Mouse (Mus musculus) heart, postnatal 0 days (tissue): ENCODE measurements at regions not wholly inside any gene's neighbourhood (a gene's known extent, or its start where the extent isn't known, plus 50 kb on each side); places are given as distances from the start of the nearest gene placed in this dataset.

Experiments
- ATAC-seq: fragments of 200-750 bp; cut with Nextera tagmentation; 2 replicates; pipeline ENCODE4 v1.8.0; 2017; ENCODE audit warnings: low read depth, moderate number of reproducible peaks, moderate library complexity; ENCODE audit not compliant: insufficient read depth
- DNase-seq: peaks from one replicate; pipeline ENCODE4 v3.0.0-alpha.2; 2016; ENCODE audit warnings: low spot score
- H3K27ac ChIP-seq: fragments of 300-500 bp; sonication (generic); 2 replicates; pipeline ENCODE4 v1.5.1; 2014; ENCODE audit warnings: low read depth, mild to moderate bottlenecking
- H3K27me3 ChIP-seq: fragments of 300-500 bp; sonication (generic); 2 replicates; pipeline ENCODE4 v1.6.1; 2014; ENCODE audit warnings: low read length, mixed read lengths; ENCODE audit not compliant: control insufficient read depth, insufficient read depth
- H3K36me3 ChIP-seq: fragments of 300-500 bp; sonication (generic); replicated peaks from 2 replicates; pipeline ENCODE4 v1.6.1; 2014; ENCODE audit warnings: low read length, mixed read lengths; ENCODE audit not compliant: control insufficient read depth, insufficient read depth
- H3K4me1 ChIP-seq: fragments of 300-500 bp; sonication (generic); 2 replicates; pipeline ENCODE4 v1.6.1; 2014; ENCODE audit warnings: antibody characterized with exemption; ENCODE audit not compliant: control insufficient read depth, insufficient read depth
- H3K4me2 ChIP-seq: fragments of 300-500 bp; sonication (generic); 2 replicates; pipeline ENCODE4 v1.6.1; 2014; ENCODE audit warnings: low read depth, mild to moderate bottlenecking, low read length, moderate library complexity
- H3K4me3 ChIP-seq: fragments of 300-500 bp; sonication (generic); 2 replicates; pipeline ENCODE4 v1.5.1; 2014; ENCODE audit warnings: low read depth, low read length
- H3K9ac ChIP-seq: fragments of 300-500 bp; sonication (generic); replicated peaks from 2 replicates; pipeline ENCODE4 v1.6.1; 2014; ENCODE audit warnings: low read depth, low read length, mixed read lengths
- H3K9me3 ChIP-seq: fragments of 300-500 bp; sonication (generic); replicated peaks from 2 replicates; pipeline ENCODE4 v1.6.1; 2016; ENCODE audit warnings: low read length; ENCODE audit not compliant: control insufficient read depth
- CTCF ChIP-seq: IDR thresholded peaks from 2 replicates; pipeline ENCODE4 v1.5.1; 2016; ENCODE audit warnings: antibody characterized with exemption, control low read depth, low read depth
- EP300 ChIP-seq: IDR thresholded peaks from 2 replicates; pipeline ENCODE4 v1.6.1; 2016; ENCODE audit warnings: antibody characterized with exemption, low read depth
- WGBS: fragments of 180-500 bp; shearing (Covaris S2); extraction: QIAGEN DNeasy Blood & Tissue Kit; methylation state at CpG from one replicate; pipeline ENCODE4 v1.1.7; 2014; 5-methylcytosine and 5-hydroxymethylcytosine counted together

GRCm38 (mm10) chr15:88490316-88491090 lies 109.6 kb upstream of the Zdhhc25 start:
- no peak overlapping the region for H3K4me2 ChIP-seq
- WGBS: 60% methylated on average over 12 of the region's 12 CpGs
- no peaks in the 10 kb centered on the region for H3K36me3 ChIP-seq
- H3K4me1 ChIP-seq: no peaks in the 10 kb centered on the region
- no peaks in the 10 kb centered on the region for H3K9me3 ChIP-seq
- no peaks in the 10 kb centered on the region for H3K27me3 ChIP-seq
- no peak overlapping the region for H3K4me3 ChIP-seq
- TF ChIP-seq CTCF: no peak
- no peak overlapping the region for H3K27ac ChIP-seq
- H3K9ac ChIP-seq: no peak overlapping the region
- DNase-seq (no peak), ATAC-seq (no peak)

- 67% methylated on average over 5 of the region's 5 CpGs for WGBS
- Histone ChIP-seq H3K4me2 (no peak overlapping the region), H3K27ac (no peak overlapping the region), H3K9ac (no peak overlapping the region), H3K36me3 (no peaks in the 10 kb centered on the region), H3K9me3 (no peaks in the 10 kb centered on the region), H3K27me3 (no peaks in the 10 kb centered on the region), H3K4me1 (no peaks in the 10 kb centered on the region), H3K4me3 (no peak overlapping the region)
- no peak for TF ChIP-seq EP300
- TF ChIP-seq CTCF: no peak
- ATAC-seq (no peak), DNase-seq (no peak)
These were observed 109.1 kb upstream of the Zdhhc25 start for GRCm38 (mm10) chr15:88491091-88491366.

GRCm38 (mm10) chr15:88497957-88498356 lies 102.1 kb upstream of the Zdhhc25 start:
- 71% methylated on average over 7 of the region's 7 CpGs for WGBS
- H3K27me3 ChIP-seq: no peaks in the 10 kb centered on the region

GRCm38 (mm10) chr15:88502311-88502710 lies 97.8 kb upstream of the Zdhhc25 start:
- no peak for ATAC-seq
- Histone ChIP-seq H3K9me3 (0 out of 2 replicates have a peak, but pooled peaks cover 2% of the 10 kb centered on the region), H3K27me3 (no peaks in the 10 kb centered on the region), H3K4me2 (no peak overlapping the region), H3K4me1 (no peaks in the 10 kb centered on the region), H3K9ac (no peak overlapping the region), H3K4me3 (no peak overlapping the region), H3K27ac (no peak overlapping the region), H3K36me3 (no peaks in the 10 kb centered on the region)
- 84% methylated on average over 2 of the region's 2 CpGs for WGBS
- TF ChIP-seq CTCF: no peak
- TF ChIP-seq EP300: no peak
- no peak for DNase-seq

More at GRCm38 (mm10) chr15:88497957-88498356, 102.1 kb upstream of the Zdhhc25 start:
- DNase-seq (no peak), ATAC-seq (no peak)
- Histone ChIP-seq H3K9me3 (0 out of 2 replicates have a peak, but pooled peaks cover 2% of the 10 kb centered on the region), H3K4me1 (no peaks in the 10 kb centered on the region), H3K36me3 (no peaks in the 10 kb centered on the region), H3K27ac (no peak overlapping the region), H3K9ac (no peak overlapping the region), H3K4me3 (no peak overlapping the region), H3K4me2 (no peak overlapping the region)
- TF ChIP-seq EP300 (no peak), CTCF (no peak)

- Histone ChIP-seq H3K9me3 (0 out of 2 replicates have a peak, but pooled peaks cover 2% of the 10 kb centered on the region), H3K4me3 (no peak overlapping the region), H3K27ac (no peak overlapping the region), H3K4me1 (no peaks in the 10 kb centered on the region), H3K27me3 (no peaks in the 10 kb centered on the region), H3K9ac (no peak overlapping the region), H3K36me3 (no peaks in the 10 kb centered on the region), H3K4me2 (no peak overlapping the region)
- no peak for ATAC-seq
- DNase-seq: no peak
- TF ChIP-seq CTCF (no peak), EP300 (no peak)
- whole genome bisulfite sequencing: 74% methylated on average over 7 of the region's 7 CpGs
These were observed 96.2 kb upstream of the Zdhhc25 start for GRCm38 (mm10) chr15:88503896-88504295.

GRCm38 (mm10) chr15:88505491-88506119 lies 94.5 kb upstream of the Zdhhc25 start:
- TF ChIP-seq CTCF (no peak), EP300 (no peak)
- 46% methylated on average over 13 of the region's 13 CpGs for WGBS

More at GRCm38 (mm10) chr15:88505491-88506119, 94.5 kb upstream of the Zdhhc25 start:
- Histone ChIP-seq H3K27me3 (no peaks in the 10 kb centered on the region), H3K4me2 (no peak overlapping the region), H3K9ac (no peak overlapping the region), H3K36me3 (no peaks in the 10 kb centered on the region), H3K27ac (no peak overlapping the region), H3K4me1 (no peaks in the 10 kb centered on the region), H3K4me3 (no peak overlapping the region), H3K9me3 (0 out of 2 replicates have a peak, but pooled peaks cover under 1% of the 10 kb centered on the region)
- ATAC-seq (no peak), DNase-seq (no peak)
